Mouse (Mus musculus) lung, embryonic 14.5 days (tissue): ENCODE results near the gene Glipr1l3. TPM values are rescaled to one million over a fixed set of nuclear protein-coding genes. Genes with fewer than 3 reads are reported as not detected.
A peak's percentile ranks its signal among the peaks of the same experiment; 100 is the strongest.
"Not testable (repeated sequence)": the region's sequence is repeated elsewhere in the genome, so short reads cannot be mapped to it uniquely, and the experiment has no call there.

ENCODE experiments used
- ATAC-seq: fragments of 200-750 bp; cut with Nextera tagmentation; 2 replicates; pipeline ENCODE4 v1.8.0; 2017; ENCODE audit warnings: mild to moderate bottlenecking, moderate TSS enrichment, moderate library complexity; ENCODE audit not compliant: insufficient read depth
- DNase-seq: peaks from one replicate; pipeline ENCODE4 v3.0.0-alpha.2; 2015
- H3K27ac ChIP-seq: fragments of 300-500 bp; sonication (generic); 2 replicates; pipeline ENCODE4 v1.5.1; 2014; ENCODE audit warnings: low read depth, mild to moderate bottlenecking, moderate library complexity
- H3K27me3 ChIP-seq: fragments of 300-500 bp; sonication (generic); 2 replicates; pipeline ENCODE4 v1.6.1; 2014; ENCODE audit warnings: low read length, control low read depth; ENCODE audit not compliant: insufficient read depth
- H3K36me3 ChIP-seq: fragments of 300-500 bp; sonication (generic); 2 replicates; pipeline ENCODE4 v1.6.1; 2014; ENCODE audit warnings: control low read depth; ENCODE audit not compliant: insufficient read depth
- H3K4me1 ChIP-seq: fragments of 300-500 bp; sonication (generic); 2 replicates; pipeline ENCODE4 v1.6.1; 2014; ENCODE audit warnings: antibody characterized with exemption, control low read depth; ENCODE audit not compliant: insufficient read depth
- H3K4me2 ChIP-seq: fragments of 300-500 bp; sonication (generic); 2 replicates; pipeline ENCODE4 v1.6.1; 2014; ENCODE audit warnings: mild to moderate bottlenecking
- H3K4me3 ChIP-seq: fragments of 300-500 bp; sonication (generic); 2 replicates; pipeline ENCODE4 v1.5.1; 2014; ENCODE audit warnings: low read depth, low read length
- H3K9ac ChIP-seq: fragments of 300-500 bp; sonication (generic); 2 replicates; pipeline ENCODE4 v1.6.1; 2014
- H3K9me3 ChIP-seq: fragments of 300-500 bp; sonication (generic); 2 replicates; pipeline ENCODE4 v1.6.1; 2016; ENCODE audit warnings: low read depth, low read length, control low read depth
- CTCF ChIP-seq: IDR thresholded peaks from 2 replicates; pipeline ENCODE4 v1.5.1; 2016; ENCODE audit warnings: antibody characterized with exemption, low read depth
- WGBS: fragments of 180-500 bp; shearing (Covaris S2); extraction: QIAGEN DNeasy Blood & Tissue Kit; methylation state at CpG from one replicate; pipeline ENCODE4 v1.1.7; 2014; 5-methylcytosine and 5-hydroxymethylcytosine counted together
- polyA plus RNA-seq: library from polyadenylated mRNA; unstranded; fragments of >200 nt; fragmentation: Nextera tagmentation; extraction: Ambion mirVana; gene quantifications from 2 replicates; pipeline ENCODE4 v1.2.1, GENCODE M21; 2014

Gene Glipr1l3
- not detected in 2 replicates for polyA plus RNA-seq

- H3K4me1 ChIP-seq, H3K9me3 ChIP-seq, H3K36me3 ChIP-seq, H3K4me3 ChIP-seq, H3K27me3 ChIP-seq, H3K9ac ChIP-seq, H3K27ac ChIP-seq: not testable (repeated sequence)
- DNase-seq (peak; percentile 95), ATAC-seq (peak; percentile 91)
- TF ChIP-seq CTCF: peak; percentile 85
- peak within 1 kb of the TSS; percentile 23 for H3K4me2 ChIP-seq
- 20% methylated on average over 15 of the region's 15 CpGs for WGBS
These were observed at the start of gene Glipr1l3 for GRCm38 (mm10) chr10:112159882-112160560. Gene Glipr1l3, minus strand, starts transcription at chr10:112160327.

GRCm38 (mm10) chr10:112203463-112203862, 43.3 kb upstream of the Glipr1l3 start:
- no peak overlapping the region for H3K4me2 ChIP-seq
- H3K4me3 ChIP-seq: no peak overlapping the region
- H3K27ac ChIP-seq: no peak overlapping the region
- no peak overlapping the region for H3K9ac ChIP-seq
- ATAC-seq (peak; percentile 79; the same call in 1 of the 2 replicates), DNase-seq (peak; percentile 73)
- TF ChIP-seq CTCF: peak; percentile 64
- no peaks in the 10 kb centered on the region for H3K4me1 ChIP-seq
- 49% methylated on average over 2 of the region's 2 CpGs for WGBS
- H3K27me3 ChIP-seq: no peaks in the 10 kb centered on the region
- no peaks in the 10 kb centered on the region for H3K9me3 ChIP-seq
- no peaks in the 10 kb centered on the region for H3K36me3 ChIP-seq

- not testable (repeated sequence) for H3K4me3 ChIP-seq, DNase-seq, H3K27me3 ChIP-seq, ATAC-seq, H3K4me1 ChIP-seq, H3K36me3 ChIP-seq, H3K4me2 ChIP-seq, H3K9ac ChIP-seq, H3K9me3 ChIP-seq, H3K27ac ChIP-seq
- 81% methylated on average over 2 of the region's 2 CpGs for WGBS
These were observed 33.8 kb upstream of the Glipr1l3 start for GRCm38 (mm10) chr10:112193919-112194318.

- not testable (repeated sequence) for DNase-seq, ATAC-seq
These were observed 16.9 kb upstream of the Glipr1l3 start for GRCm38 (mm10) chr10:112177027-112177426.

GRCm38 (mm10) chr10:112163168-112163766, 3.1 kb upstream of the Glipr1l3 start, which contains the start of gene Caps2:
Gene Caps2, plus strand, starts transcription at chr10:112163621.
- no peaks in the 10 kb centered on the region for H3K36me3 ChIP-seq
- no peaks in the 10 kb centered on the region for H3K27me3 ChIP-seq
- H3K4me3 ChIP-seq: peak within 1 kb of the TSS; percentile 17; the same call in 1 of the 2 replicates
- H3K9ac ChIP-seq: no peak within 1 kb of the TSS
- peak; percentile 80 for ATAC-seq
- H3K27ac ChIP-seq: peak within 1 kb of the TSS; percentile 21; the same call in 1 of the 2 replicates
- DNase-seq: peak; percentile 80
- peak within 1 kb of the TSS; percentile 26; the same call in 1 of the 2 replicates for H3K4me2 ChIP-seq
- H3K4me1 ChIP-seq: no peaks in the 10 kb centered on the region; the same call in 1 of the 2 replicates
- no peak for TF ChIP-seq CTCF
- H3K9me3 ChIP-seq: no peaks in the 10 kb centered on the region
- WGBS: 33% methylated on average over 4 of the region's 4 CpGs

More at GRCm38 (mm10) chr10:112177027-112177426, 16.9 kb upstream of the Glipr1l3 start:
- not testable (repeated sequence) for H3K4me3 ChIP-seq, H3K9ac ChIP-seq, H3K36me3 ChIP-seq, H3K4me2 ChIP-seq, H3K27me3 ChIP-seq, H3K27ac ChIP-seq, H3K9me3 ChIP-seq, H3K4me1 ChIP-seq
- WGBS: 22% methylated on average over 13 of the region's 13 CpGs

GRCm38 (mm10) chr10:112139834-112140233, 20.3 kb downstream of the Glipr1l3 start:
- Histone ChIP-seq H3K27ac (no peak overlapping the region), H3K4me2 (no peak overlapping the region), H3K9ac (no peak overlapping the region), H3K4me3 (no peak overlapping the region), H3K4me1 (no peaks in the 10 kb centered on the region), H3K36me3 (no peaks in the 10 kb centered on the region), H3K9me3 (no peaks in the 10 kb centered on the region), H3K27me3 (no peaks in the 10 kb centered on the region)
- WGBS: 40% methylated on average over 2 of the region's 2 CpGs
- DNase-seq (no peak), ATAC-seq (no peak)
- TF ChIP-seq CTCF: no peak

- no peak overlapping the region for H3K27ac ChIP-seq
- DNase-seq: no peak
- H3K27me3 ChIP-seq: no peaks in the 10 kb centered on the region
- H3K4me2 ChIP-seq: peak overlapping the region; percentile 47
- H3K36me3 ChIP-seq: no peaks in the 10 kb centered on the region
- no peaks in the 10 kb centered on the region for H3K9me3 ChIP-seq
- 40% methylated on average over 6 of the region's 6 CpGs for WGBS
- no peak for TF ChIP-seq CTCF
- no peak overlapping the region; the same call in 1 of the 2 replicates for H3K9ac ChIP-seq
- 0 out of 2 replicates have a peak, but pooled peaks have one; percentile 14 for ATAC-seq
- H3K4me3 ChIP-seq: peak overlapping the region; percentile 27
- no peaks in the 10 kb centered on the region for H3K4me1 ChIP-seq
These were observed 21.2 kb downstream of the Glipr1l3 start for GRCm38 (mm10) chr10:112138871-112139430.
